Mouse (Mus musculus) kidney, postnatal 0 days (tissue): ENCODE results near the gene Katnbl1. TPM values are rescaled to one million over a fixed set of nuclear protein-coding genes. Genes with fewer than 3 reads are reported as not detected.
A peak's percentile ranks its signal among the peaks of the same experiment; 100 is the strongest.

Source experiments
- ATAC-seq: fragments of 200-750 bp; cut with Nextera tagmentation; replicated peaks from 2 replicates; pipeline ENCODE4 v1.8.0; 2017; ENCODE audit warnings: low read depth, moderate number of reproducible peaks, moderate TSS enrichment, moderate library complexity; ENCODE audit not compliant: low FRiP score
- DNase-seq: peaks from one replicate; pipeline ENCODE4 v3.0.0-alpha.2; 2016; ENCODE audit warnings: low spot score
- H3K27ac ChIP-seq: fragments of 300-500 bp; sonication (generic); 2 replicates; pipeline ENCODE4 v1.5.1; 2014; ENCODE audit warnings: mild to moderate bottlenecking
- H3K27me3 ChIP-seq: fragments of 300-500 bp; sonication (generic); 2 replicates; pipeline ENCODE4 v1.6.1; 2014; ENCODE audit warnings: low read length, mixed read lengths; ENCODE audit not compliant: insufficient read depth
- H3K36me3 ChIP-seq: fragments of 300-500 bp; sonication (generic); 2 replicates; pipeline ENCODE4 v1.6.1; 2014; ENCODE audit warnings: low read length, mixed read lengths; ENCODE audit not compliant: insufficient read depth
- H3K4me1 ChIP-seq: fragments of 300-500 bp; sonication (generic); replicated peaks from 2 replicates; pipeline ENCODE4 v1.6.1; 2014; ENCODE audit warnings: antibody characterized with exemption, low read length, mixed read lengths; ENCODE audit not compliant: insufficient read depth
- H3K4me2 ChIP-seq: fragments of 300-500 bp; sonication (generic); 2 replicates; pipeline ENCODE4 v1.6.1; 2014; ENCODE audit warnings: mild to moderate bottlenecking, low read length, moderate library complexity, mixed read lengths
- H3K4me3 ChIP-seq: fragments of 300-500 bp; sonication (generic); replicated peaks from 2 replicates; pipeline ENCODE4 v1.5.1; 2014; ENCODE audit warnings: low read depth, low read length
- H3K9ac ChIP-seq: fragments of 300-500 bp; sonication (generic); 2 replicates; pipeline ENCODE4 v1.6.1; 2014; ENCODE audit warnings: low read depth, low read length
- H3K9me3 ChIP-seq: fragments of 300-500 bp; sonication (generic); replicated peaks from 2 replicates; pipeline ENCODE4 v1.6.1; 2016; ENCODE audit warnings: low read length, inconsistent platforms, mixed read lengths
- CTCF ChIP-seq: IDR thresholded peaks from 2 replicates; pipeline ENCODE4 v1.5.1; 2016; ENCODE audit warnings: antibody characterized with exemption, low read depth, mild to moderate bottlenecking, moderate library complexity
- WGBS: fragments of 180-500 bp; shearing (Covaris S2); extraction: QIAGEN DNeasy Blood & Tissue Kit; methylation state at CpG from one replicate; pipeline ENCODE4 v1.1.7; 2014; 5-methylcytosine and 5-hydroxymethylcytosine counted together
- polyA plus RNA-seq: library from polyadenylated mRNA; unstranded; fragments of >200 nt; fragmentation: Nextera tagmentation; extraction: Ambion mirVana; gene quantifications from 2 replicates; pipeline ENCODE4 v1.2.1, GENCODE M21; 2015

Katnbl1 gene
- polyA plus RNA-seq, 1 experiment from 2014 or later, result 33.8 TPM

DNA sequence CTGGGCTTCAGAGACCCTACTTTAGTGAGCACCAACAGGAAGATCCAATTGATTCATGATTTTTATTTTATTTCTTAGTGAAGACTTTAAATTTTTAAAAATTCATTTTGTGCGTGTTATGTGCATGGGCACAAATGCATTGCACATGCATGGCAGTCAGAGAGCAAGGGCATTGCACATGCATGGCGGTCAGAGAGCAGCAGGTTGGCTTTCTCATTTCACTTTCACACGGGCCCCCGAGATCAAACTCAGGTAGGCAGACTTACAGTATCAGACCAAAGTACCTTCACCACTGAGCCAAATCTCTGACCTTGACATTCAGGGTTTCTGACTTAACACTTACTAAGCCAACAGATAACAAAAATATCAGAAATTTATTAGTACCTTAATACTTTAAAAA, 50.7 kb downstream of the Katnbl1 start:
- H3K36me3 ChIP-seq, result no peaks in the 10 kb centered on the region
- no peaks in the 10 kb centered on the region for H3K4me1 ChIP-seq
- no peak overlapping the region for H3K4me2 ChIP-seq
- H3K27me3 ChIP-seq, result no peaks in the 10 kb centered on the region
- ATAC-seq, result no peak
- WGBS, result 80% methylated on average over 4 of the region's 4 CpGs
- TF ChIP-seq CTCF, result no peak
- H3K27ac ChIP-seq, result no peak overlapping the region
- DNase-seq, result no peak
- no peak overlapping the region for H3K4me3 ChIP-seq
- no peaks in the 10 kb centered on the region for H3K9me3 ChIP-seq
- no peak overlapping the region for H3K9ac ChIP-seq

DNA sequence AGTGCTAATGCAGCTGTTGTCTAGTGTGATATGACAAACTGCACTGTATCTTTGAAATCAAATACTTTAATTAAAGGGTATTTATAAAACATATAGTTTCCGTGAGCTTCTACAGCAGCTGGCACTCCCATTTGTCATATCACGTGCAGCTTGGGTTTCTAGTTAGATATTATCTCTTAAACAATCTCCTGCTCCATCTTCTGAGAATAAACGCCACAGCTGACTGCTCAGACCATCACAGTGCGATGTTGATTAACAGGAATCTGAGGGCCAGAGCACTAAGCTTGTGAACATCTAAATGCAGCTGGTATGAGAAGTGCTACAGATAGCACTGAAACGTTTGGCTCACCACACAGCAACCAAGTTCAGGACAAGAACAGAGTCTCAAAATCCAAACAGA, 51.4 kb downstream of the Katnbl1 start:
- H3K36me3 ChIP-seq, result no peaks in the 10 kb centered on the region
- no peak overlapping the region for H3K9ac ChIP-seq
- WGBS, result 43% methylated on average over 5 of the region's 5 CpGs
- TF ChIP-seq CTCF, result no peak
- no peak overlapping the region for H3K4me3 ChIP-seq
- H3K27ac ChIP-seq, result no peak overlapping the region
- no peak overlapping the region for H3K4me2 ChIP-seq
- no peaks in the 10 kb centered on the region for H3K27me3 ChIP-seq
- H3K9me3 ChIP-seq, result no peaks in the 10 kb centered on the region
- DNase-seq (no peak), ATAC-seq (no peak; the same call in 1 of the 2 replicates)
- H3K4me1 ChIP-seq, result no peaks in the 10 kb centered on the region

DNA sequence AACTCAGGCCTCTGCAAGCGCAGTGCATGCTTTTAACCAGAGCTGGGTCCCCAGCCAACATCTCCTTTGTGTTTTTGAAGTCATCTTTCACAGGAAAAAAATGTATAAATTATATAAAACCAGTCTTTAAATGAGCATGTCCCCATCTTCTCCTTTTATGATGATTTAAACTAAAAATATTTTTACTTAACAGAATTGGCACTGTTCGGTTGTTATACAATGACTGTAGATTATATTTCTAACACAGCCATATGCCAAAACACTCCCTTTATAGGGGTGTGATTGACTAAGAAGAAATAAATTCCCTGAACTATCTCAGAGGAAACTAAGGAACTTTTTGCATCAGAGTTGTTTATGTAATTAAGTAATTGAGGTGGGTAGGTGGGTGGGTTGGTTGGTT, 53.5 kb downstream of the Katnbl1 start:
- TF ChIP-seq CTCF, result no peak
- DNase-seq (no peak), ATAC-seq (no peak)
- H3K36me3 ChIP-seq, result no peaks in the 10 kb centered on the region
- H3K4me2 ChIP-seq, result no peak overlapping the region
- no peak overlapping the region for H3K9ac ChIP-seq
- 89% methylated on average over 2 of the region's 2 CpGs for WGBS
- no peaks in the 10 kb centered on the region for H3K9me3 ChIP-seq
- no peak overlapping the region for H3K4me3 ChIP-seq
- H3K27me3 ChIP-seq, result no peaks in the 10 kb centered on the region
- no peak overlapping the region for H3K27ac ChIP-seq
- no peaks in the 10 kb centered on the region for H3K4me1 ChIP-seq

DNA sequence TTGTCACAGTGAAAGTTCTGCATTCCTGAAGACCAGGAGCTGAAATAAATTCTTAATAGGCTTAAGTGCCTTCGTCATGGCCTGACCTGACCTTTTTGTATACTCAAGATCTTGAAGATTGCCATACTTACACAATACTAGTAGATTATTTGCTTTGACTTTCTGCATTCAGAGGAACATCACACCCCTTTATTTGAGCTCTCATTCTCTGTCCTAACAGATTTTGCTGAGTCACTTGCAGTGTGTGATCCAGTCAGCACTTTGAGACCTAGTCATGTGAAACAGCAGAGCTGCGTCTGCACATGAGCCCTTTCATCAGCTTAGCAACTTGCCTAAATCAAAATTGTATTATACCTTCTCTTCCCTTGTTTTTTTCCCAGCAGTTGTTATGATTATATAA, 54.3 kb downstream of the Katnbl1 start:
- WGBS, result 45% methylated on average over 2 of the region's 2 CpGs
- no peak overlapping the region for H3K9ac ChIP-seq
- H3K4me2 ChIP-seq, result no peak overlapping the region
- no peaks in the 10 kb centered on the region for H3K36me3 ChIP-seq
- ATAC-seq (0 out of 2 replicates have a peak, but pooled peaks have one; percentile 59), DNase-seq (no peak)
- H3K4me1 ChIP-seq, result no peaks in the 10 kb centered on the region
- no peak overlapping the region for H3K27ac ChIP-seq
- no peaks in the 10 kb centered on the region for H3K27me3 ChIP-seq
- no peak for TF ChIP-seq CTCF
- H3K4me3 ChIP-seq, result no peak overlapping the region
- H3K9me3 ChIP-seq, result no peaks in the 10 kb centered on the region

DNA sequence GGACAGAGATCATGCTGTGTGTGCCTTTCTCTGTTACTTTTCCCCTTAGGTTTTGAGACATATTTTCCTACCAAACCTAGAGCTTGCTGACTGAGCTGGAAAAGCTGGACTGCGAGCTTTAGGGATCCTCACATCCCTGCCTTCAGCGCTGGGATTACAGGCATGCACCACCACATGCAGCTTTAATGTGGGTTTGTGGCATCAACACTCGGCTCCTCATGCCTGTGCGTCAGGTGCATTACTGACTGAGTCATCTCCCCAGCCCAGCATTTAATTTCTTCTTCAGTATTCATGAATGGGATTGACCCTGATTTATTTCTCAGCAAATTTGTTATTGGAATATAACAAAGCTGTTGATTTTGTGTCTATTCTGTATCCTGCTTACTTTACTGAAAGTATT, 57.3 kb downstream of the Katnbl1 start:
- H3K27me3 ChIP-seq, result no peaks in the 10 kb centered on the region
- H3K4me3 ChIP-seq, result no peak overlapping the region
- 74% methylated on average over 4 of the region's 4 CpGs for WGBS
- H3K9ac ChIP-seq, result no peak overlapping the region
- TF ChIP-seq CTCF, result no peak
- no peaks in the 10 kb centered on the region for H3K9me3 ChIP-seq
- no peaks in the 10 kb centered on the region for H3K4me1 ChIP-seq
- ATAC-seq (no peak), DNase-seq (no peak)
- H3K36me3 ChIP-seq, result no peaks in the 10 kb centered on the region
- no peak overlapping the region for H3K27ac ChIP-seq
- H3K4me2 ChIP-seq, result no peak overlapping the region

DNA sequence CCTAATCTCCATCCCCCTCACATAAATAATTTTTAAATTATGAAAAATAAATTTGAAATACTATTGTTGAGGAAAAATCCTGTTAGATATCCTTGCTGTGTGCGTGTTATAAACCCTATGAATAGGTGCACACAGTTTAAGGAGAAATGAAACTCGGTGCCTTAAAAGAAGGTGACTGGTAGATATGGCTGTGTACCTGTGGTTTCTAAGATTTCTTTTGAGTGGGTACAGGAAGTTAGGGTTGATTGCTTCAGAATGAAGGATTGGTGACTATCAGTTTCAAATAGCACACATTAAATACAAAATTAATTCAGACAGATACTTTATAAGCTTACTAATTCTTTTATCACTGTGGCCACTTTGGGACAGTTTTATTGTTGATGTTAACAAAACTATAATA, 58.6 kb downstream of the Katnbl1 start:
- Histone ChIP-seq H3K4me3 (no peak overlapping the region), H3K4me2 (no peak overlapping the region), H3K9me3 (no peaks in the 10 kb centered on the region), H3K27ac (no peak overlapping the region), H3K4me1 (no peaks in the 10 kb centered on the region), H3K36me3 (no peaks in the 10 kb centered on the region), H3K9ac (no peak overlapping the region), H3K27me3 (no peaks in the 10 kb centered on the region)
- DNase-seq, result no peak
- no peak for ATAC-seq
- no peak for TF ChIP-seq CTCF
- 87% methylated on average over 2 of the region's 2 CpGs for WGBS

DNA sequence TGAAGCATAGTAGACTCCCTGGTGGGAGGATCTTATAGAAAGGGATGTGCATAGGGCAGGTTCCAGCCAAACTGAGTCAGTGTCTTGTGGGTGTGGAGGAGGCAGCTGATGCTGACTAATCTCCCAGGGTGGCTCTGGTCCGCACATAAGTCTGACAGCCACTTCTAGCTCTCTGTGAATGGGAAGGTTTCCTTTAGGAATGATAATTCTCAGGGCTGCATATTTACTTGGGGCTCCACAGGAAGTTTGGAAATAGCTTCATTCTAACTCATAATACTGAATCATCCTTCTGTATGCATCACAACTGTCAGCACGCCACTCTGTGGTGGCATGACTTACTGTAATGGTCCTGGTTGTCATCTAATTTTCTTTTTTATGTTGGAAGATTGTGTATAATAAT, 64.5 kb downstream of the Katnbl1 start:
- Histone ChIP-seq H3K4me1 (no peaks in the 10 kb centered on the region), H3K9ac (no peak overlapping the region), H3K4me2 (no peak overlapping the region), H3K4me3 (no peak overlapping the region), H3K27ac (no peak overlapping the region), H3K27me3 (no peaks in the 10 kb centered on the region), H3K9me3 (no peaks in the 10 kb centered on the region), H3K36me3 (no peaks in the 10 kb centered on the region)
- DNase-seq (no peak), ATAC-seq (no peak)
- whole genome bisulfite sequencing, result 67% methylated on average over 2 of the region's 2 CpGs
- TF ChIP-seq CTCF, result no peak
